Mouse (Mus musculus): ENCODE measurements around the gene Kcnip1. TPM values are rescaled to one million over a fixed set of nuclear protein-coding genes. Genes with fewer than 3 reads are reported as not detected.

Kcnip1 gene
- polyA plus RNA-seq, 1 experiment from 2014 or later, result 130 TPM

DNA sequence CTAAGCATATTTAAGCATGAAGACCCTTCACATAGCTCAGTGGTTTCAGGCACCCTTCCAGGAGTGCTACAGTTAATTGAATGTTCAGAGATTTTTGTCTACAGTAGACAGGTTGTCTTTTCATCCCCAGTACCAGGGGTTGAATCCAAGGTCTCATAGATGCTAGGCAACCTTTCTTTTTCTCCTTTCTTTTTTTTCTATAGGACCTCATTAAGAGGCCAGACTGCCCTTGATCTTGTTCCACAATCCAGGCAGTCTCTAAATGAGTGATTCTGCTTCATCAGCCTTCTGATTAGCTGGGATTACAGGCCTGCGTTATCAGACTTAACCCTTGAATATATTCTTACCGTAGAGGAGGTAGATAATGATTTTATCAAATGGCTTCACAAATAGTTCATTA is 189.9 kb downstream of the Kcnip1 start:
- Histone ChIP-seq H3K36me3 (no peaks in the 10 kb centered on the region), H3K27ac (replicated peaks) (no peak overlapping the region), H3K4me1 (replicated peaks) (peaks cover 11% of the 10 kb centered on the region; the same call in 1 of the 2 replicates), H3K9ac (no peak overlapping the region), H3K4me3 (no peak overlapping the region), H3K4me2 (no peak overlapping the region), H3K27me3 (no peaks in the 10 kb centered on the region), H3K9me3 (no peaks in the 10 kb centered on the region)
- ATAC-seq (ENCODE audit: low FRiP score, low read depth), result no peak
- 75% methylated on average over 2 of the region's 2 CpGs for WGBS

DNA sequence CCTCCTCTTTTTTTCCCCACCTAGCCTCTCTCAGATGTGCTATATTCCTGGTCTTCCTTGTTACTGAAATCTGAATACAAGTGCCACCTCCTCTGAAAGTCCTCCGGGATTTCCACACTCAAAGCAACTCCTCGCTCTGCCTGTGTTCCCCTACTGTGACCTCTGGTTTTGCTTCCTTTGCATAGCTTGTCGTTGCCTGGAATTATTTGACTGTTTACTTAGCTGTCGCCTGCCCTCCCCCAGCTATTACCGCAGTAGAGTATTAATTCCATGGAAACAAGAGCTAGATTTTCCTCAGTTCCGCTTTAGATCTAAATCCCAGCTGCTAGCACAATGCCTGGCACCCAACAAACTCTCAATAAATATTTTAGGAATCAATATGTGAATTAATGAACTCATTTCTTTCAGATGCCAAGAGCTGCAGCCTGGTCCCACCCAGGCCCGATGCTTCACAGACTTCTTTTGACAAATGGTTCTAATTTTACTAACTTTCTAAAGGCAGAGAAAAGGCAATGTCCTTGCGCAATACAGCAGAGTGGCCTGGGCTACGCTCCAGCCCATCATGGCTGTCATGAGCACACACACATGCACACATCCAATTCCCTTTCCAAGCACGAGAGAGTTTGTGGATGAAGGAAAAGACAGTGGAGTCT is 192.4 kb downstream of the Kcnip1 start:
- Histone ChIP-seq H3K4me2 (no peak overlapping the region), H3K27me3 (no peaks in the 10 kb centered on the region), H3K36me3 (no peaks in the 10 kb centered on the region), H3K9ac (no peak overlapping the region), H3K9me3 (no peaks in the 10 kb centered on the region), H3K4me3 (no peak overlapping the region), H3K4me1 (replicated peaks) (peaks cover 11% of the 10 kb centered on the region; the same call in 1 of the 2 replicates), H3K27ac (replicated peaks) (no peak overlapping the region)
- 59% methylated on average over 10 of the region's 10 CpGs for whole genome bisulfite sequencing
- ATAC-seq (ENCODE audit: low FRiP score, low read depth), result peak; percentile 2; the same call in 1 of the 2 replicates

- 65% methylated on average over 1 of the region's 1 CpGs for WGBS
- peaks cover 11% of the 10 kb centered on the region; the same call in 1 of the 2 replicates for H3K4me1 ChIP-seq (replicated peaks)
- no peak overlapping the region for H3K9ac ChIP-seq
- no peak overlapping the region for H3K4me2 ChIP-seq
- H3K4me3 ChIP-seq, result no peak overlapping the region
- ATAC-seq (ENCODE audit: low FRiP score, low read depth), result peak; percentile 35; the same call in 1 of the 2 replicates
- H3K27ac ChIP-seq (replicated peaks), result no peak overlapping the region
- no peaks in the 10 kb centered on the region for H3K36me3 ChIP-seq
- H3K9me3 ChIP-seq, result no peaks in the 10 kb centered on the region
- no peaks in the 10 kb centered on the region for H3K27me3 ChIP-seq
Measured at GRCm38 (mm10) chr11:33799933-33800332, 193.0 kb downstream of the Kcnip1 start.

- H3K9ac ChIP-seq, result no peak overlapping the region
- ATAC-seq (ENCODE audit: low FRiP score, low read depth), result 0 out of 2 replicates have a peak, but pooled peaks have one; percentile 25
- no peak overlapping the region for H3K4me2 ChIP-seq
- 47% methylated on average over 12 of the region's 12 CpGs for WGBS
- peak overlapping the region; percentile 45 for H3K27ac ChIP-seq (replicated peaks)
- peaks cover 11% of the 10 kb centered on the region; the same call in 1 of the 2 replicates for H3K4me1 ChIP-seq (replicated peaks)
- no peaks in the 10 kb centered on the region for H3K9me3 ChIP-seq
- H3K27me3 ChIP-seq, result no peaks in the 10 kb centered on the region
- no peaks in the 10 kb centered on the region for H3K36me3 ChIP-seq
- no peak overlapping the region for H3K4me3 ChIP-seq
Measured at GRCm38 (mm10) chr11:33798094-33798648, 194.8 kb downstream of the Kcnip1 start.

- H3K4me2 ChIP-seq, result no peak overlapping the region
- H3K9ac ChIP-seq, result no peak overlapping the region
- 52% methylated on average over 5 of the region's 5 CpGs for WGBS
- peaks cover 17% of the 10 kb centered on the region for H3K4me1 ChIP-seq (replicated peaks)
- no peak overlapping the region for H3K4me3 ChIP-seq
- H3K27ac ChIP-seq (replicated peaks), result no peak overlapping the region
- no peak for ATAC-seq (ENCODE audit: low FRiP score, low read depth)
- no peaks in the 10 kb centered on the region for H3K27me3 ChIP-seq
- no peaks in the 10 kb centered on the region for H3K36me3 ChIP-seq
- no peaks in the 10 kb centered on the region for H3K9me3 ChIP-seq
Measured at GRCm38 (mm10) chr11:33787362-33787761, 205.6 kb downstream of the Kcnip1 start.

GRCm38 (mm10) chr11:33786572-33786971 is 206.4 kb downstream of the Kcnip1 start:
- peaks cover 25% of the 10 kb centered on the region for H3K4me1 ChIP-seq (replicated peaks)
- no peaks in the 10 kb centered on the region for H3K27me3 ChIP-seq
- no peak overlapping the region for H3K4me2 ChIP-seq
- no peak overlapping the region for H3K27ac ChIP-seq (replicated peaks)
- no peak for ATAC-seq (ENCODE audit: low FRiP score, low read depth)
- no peaks in the 10 kb centered on the region for H3K36me3 ChIP-seq
- no peaks in the 10 kb centered on the region for H3K9me3 ChIP-seq
- H3K9ac ChIP-seq, result no peak overlapping the region
- 27% methylated on average over 4 of the region's 4 CpGs for whole genome bisulfite sequencing
- H3K4me3 ChIP-seq, result no peak overlapping the region

- 20% methylated on average over 10 of the region's 10 CpGs for WGBS
- H3K4me2 ChIP-seq, result no peak overlapping the region
- peak overlapping the region; percentile 58 for H3K27ac ChIP-seq (replicated peaks)
- no peaks in the 10 kb centered on the region for H3K9me3 ChIP-seq
- ATAC-seq (ENCODE audit: low FRiP score, low read depth), result peak; percentile 54; the same call in 1 of the 2 replicates
- H3K9ac ChIP-seq, result no peak overlapping the region
- H3K4me1 ChIP-seq (replicated peaks), result peaks cover 50% of the 10 kb centered on the region
- H3K36me3 ChIP-seq, result no peaks in the 10 kb centered on the region
- no peaks in the 10 kb centered on the region for H3K27me3 ChIP-seq
- no peak overlapping the region for H3K4me3 ChIP-seq
Measured at GRCm38 (mm10) chr11:33781561-33781971, 211.4 kb downstream of the Kcnip1 start.

- Histone ChIP-seq H3K4me3 (no peak overlapping the region), H3K4me1 (replicated peaks) (peaks cover 43% of the 10 kb centered on the region), H3K4me2 (no peak overlapping the region), H3K9ac (no peak overlapping the region), H3K36me3 (no peaks in the 10 kb centered on the region), H3K27me3 (no peaks in the 10 kb centered on the region), H3K9me3 (no peaks in the 10 kb centered on the region), H3K27ac (replicated peaks) (peak overlapping the region; percentile 58)
- WGBS, result 60% methylated on average over 4 of the region's 4 CpGs
- 0 out of 2 replicates have a peak, but pooled peaks have one; percentile 36 for ATAC-seq (ENCODE audit: low FRiP score, low read depth)
Measured at GRCm38 (mm10) chr11:33780263-33780662, 212.7 kb downstream of the Kcnip1 start.

- Histone ChIP-seq H3K27ac (replicated peaks) (peak overlapping the region; percentile 55), H3K27me3 (no peaks in the 10 kb centered on the region), H3K4me3 (no peak overlapping the region), H3K4me1 (replicated peaks) (peaks cover 30% of the 10 kb centered on the region), H3K4me2 (no peak overlapping the region), H3K9me3 (no peaks in the 10 kb centered on the region), H3K36me3 (no peaks in the 10 kb centered on the region), H3K9ac (no peak overlapping the region)
- WGBS, result 23% methylated on average over 5 of the region's 5 CpGs
- ATAC-seq (ENCODE audit: low FRiP score, low read depth), result no peak
Measured at GRCm38 (mm10) chr11:33772615-33773141, 220.3 kb downstream of the Kcnip1 start.

DNA sequence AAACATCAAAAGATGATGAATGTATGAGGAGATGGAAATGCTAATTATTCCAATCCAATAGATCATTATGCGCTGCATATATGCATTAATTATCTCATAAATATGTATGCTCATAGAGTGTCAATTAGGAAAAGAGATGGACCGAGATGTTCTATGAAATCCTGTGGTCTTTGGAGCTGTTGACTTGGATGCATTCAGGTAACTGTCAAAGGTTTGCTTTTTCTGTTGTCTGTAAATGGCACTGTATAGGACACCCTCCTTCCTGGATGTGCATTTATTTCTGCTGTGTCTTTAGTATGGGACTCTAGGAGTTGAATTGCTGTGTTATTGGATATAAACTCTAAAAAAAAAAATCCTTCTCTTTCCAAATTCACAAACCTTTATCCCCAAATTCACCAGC is 220.9 kb downstream of the Kcnip1 start:
- Histone ChIP-seq H3K9ac (no peak overlapping the region), H3K4me2 (no peak overlapping the region), H3K27me3 (no peaks in the 10 kb centered on the region), H3K36me3 (no peaks in the 10 kb centered on the region), H3K9me3 (no peaks in the 10 kb centered on the region), H3K27ac (replicated peaks) (peak overlapping the region; percentile 55), H3K4me1 (replicated peaks) (peaks cover 35% of the 10 kb centered on the region), H3K4me3 (no peak overlapping the region)
- WGBS, result 40% methylated on average over 2 of the region's 2 CpGs
- ATAC-seq (ENCODE audit: low FRiP score, low read depth), result no peak

GRCm38 (mm10) chr11:33766976-33767938 is 225.7 kb downstream of the Kcnip1 start:
- Histone ChIP-seq H3K27ac (replicated peaks) (no peak overlapping the region), H3K36me3 (no peaks in the 10 kb centered on the region), H3K4me2 (no peak overlapping the region), H3K4me1 (replicated peaks) (peaks cover 30% of the 10 kb centered on the region), H3K9me3 (no peaks in the 10 kb centered on the region), H3K9ac (no peak overlapping the region), H3K27me3 (no peaks in the 10 kb centered on the region), H3K4me3 (no peak overlapping the region)
- WGBS, result 66% methylated on average over 9 of the region's 9 CpGs
- ATAC-seq (ENCODE audit: low FRiP score, low read depth), result no peak
